Mouse (Mus musculus) liver, adult 2 months (tissue): ENCODE data around the gene Serpina11.
"Not testable (repeated sequence)": the region's sequence is repeated elsewhere in the genome, so short reads cannot be mapped to it uniquely, and the experiment has no call there.

Experiments
- CTCF ChIP-seq: fragments of 200-500 bp; IDR thresholded peaks from 2 replicates; pipeline ENCODE4 v1.5.1; 2011; ENCODE audit warnings: low read depth, low read length, control low read depth
- POLR2A ChIP-seq: fragments of 200-500 bp; IDR thresholded peaks from 2 replicates; pipeline ENCODE4 v1.6.1; 2011; ENCODE audit warnings: low read length, control low read depth; ENCODE audit not compliant: insufficient read depth; ENCODE audit errors: extremely low read depth

DNA sequence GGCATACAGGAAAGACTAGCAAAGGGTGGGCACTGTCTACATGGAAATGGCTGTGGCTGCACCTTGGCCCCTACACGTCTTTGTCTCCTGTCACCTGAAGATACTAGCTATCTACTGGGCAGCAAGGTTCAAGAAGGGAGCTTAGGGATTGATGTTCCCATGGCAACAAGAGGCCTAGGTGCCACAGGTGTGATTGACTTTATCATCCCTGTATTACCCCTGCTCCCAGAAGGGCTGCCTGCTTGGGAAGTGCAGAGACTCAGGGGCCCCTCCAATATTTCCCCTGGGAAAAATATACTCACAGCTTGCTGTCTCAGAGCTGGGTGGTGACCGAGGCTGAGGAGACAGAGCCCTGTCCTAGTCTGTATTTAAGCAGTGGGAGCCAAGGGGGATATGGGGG is 33.2 kb downstream of the Serpina11 start:
- TF ChIP-seq POLR2A, CTCF: not testable (repeated sequence)
